Comparison of ENCODE assay signal across 9 mouse cellular contexts in the genomic region with DNA sequence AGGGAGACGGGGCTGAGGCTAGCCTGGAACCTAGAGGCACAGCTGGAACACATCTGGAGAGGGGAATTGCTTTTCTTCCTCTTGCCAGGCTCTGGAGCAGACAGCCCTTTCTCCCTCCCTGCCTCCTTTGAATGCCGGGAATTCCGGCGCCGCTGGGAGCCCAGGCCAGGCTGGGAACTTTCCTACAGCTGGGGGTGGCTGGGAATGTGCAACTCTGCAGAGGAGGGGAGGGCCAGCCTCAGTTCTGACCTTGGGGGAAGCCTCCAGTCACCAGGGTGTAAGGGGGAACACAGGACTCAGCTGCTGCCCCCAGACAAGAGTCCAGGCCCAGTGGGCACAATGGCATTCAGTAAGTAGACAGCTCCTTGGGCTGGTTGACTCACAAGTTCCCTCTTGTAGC. TPM values are rescaled to one million over a fixed set of nuclear protein-coding genes. Genes with fewer than 3 reads are reported as not detected.
A peak's percentile ranks its signal among the peaks of the same experiment; 100 is the strongest.
DNase-seq lines count a peak whose midpoint lies in the region; ATAC-seq and TF ChIP-seq lines count a peak whose summit lies in the region.
"Had no signal": no experiment of that assay in that cellular context is flagged by ENCODE, and none has a peak within 500 bp of the region (broad histone marks: within the 10 kb centered on the region; RNA-seq: fewer than 3 reads in every experiment).

No protein-coding gene starts in this region.

- peaks cover 21% of the 10 kb centered on the region for H3K36me3 ChIP-seq in lung, postnatal 0 days (ENCODE audit: insufficient read depth, low read length)

- ATAC-seq in lung, postnatal 0 days, result peak; percentile 75

- WGBS in lung, postnatal 0 days, result 1% methylated on average over 5 of the region's 5 CpGs

- peak overlapping the region; percentile 75 for H3K27ac ChIP-seq in gastrocnemius, adult 2 months
- peak overlapping the region; percentile 83 for H3K27ac ChIP-seq in lung, postnatal 0 days (ENCODE audit: low read length)

- no peak for TF ChIP-seq CTCF in gastrocnemius, adult 2 months (IDR thresholded peaks at IDR 0.05)
- no peak; the same call in 1 of the 2 replicates for TF ChIP-seq CTCF in lung, postnatal 0 days (IDR thresholded peaks at IDR 0.05)

- DNase-seq in gastrocnemius, adult 2 months, result peak; percentile 59
- DNase-seq in gastrocnemius, adult 8-10 months (ENCODE audit: low spot score in 2 of 2), result no peak
- DNase-seq in heart, adult 18-20 months, result peak; percentile 66 to 83
- peak; percentile 68 for DNase-seq in kidney, adult 11 months
- DNase-seq in lung, postnatal 0 days (ENCODE audit: low spot score), result peak; percentile 77
- no peak for DNase-seq in left cerebral cortex, adult 11 months (ENCODE audit: low spot score)
- DNase-seq in frontal cortex, postnatal 36 days (ENCODE audit: low spot score in 2 of 2), result no peak
- DNase-seq in urinary bladder, adult 18-20 months (ENCODE audit: low spot score in 2 of 2), result no peak

- H3K9ac ChIP-seq in lung, postnatal 0 days (replicated peaks; ENCODE audit: low read depth), result no peak overlapping the region

- peaks cover 13% of the 10 kb centered on the region for H3K4me1 ChIP-seq in lung, postnatal 0 days (ENCODE audit: insufficient read depth, low read depth, low read length)

- no peaks in the 10 kb centered on the region for H3K27me3 ChIP-seq in lung, postnatal 0 days (replicated peaks; ENCODE audit: insufficient read depth, low read length)
- H3K27me3 ChIP-seq: CH12.LX had no signal

- H3K9me3 ChIP-seq in lung, postnatal 0 days (ENCODE audit: low read length), result no peaks in the 10 kb centered on the region

- 0 out of 2 replicates have a peak overlapping the region, but pooled peaks have one; percentile 4 for H3K4me3 ChIP-seq in gastrocnemius, adult 2 months
- H3K4me3 ChIP-seq in lung, postnatal 0 days (ENCODE audit: low read depth, low read length), result no peak overlapping the region

- no peak overlapping the region for H3K4me2 ChIP-seq in lung, postnatal 0 days (replicated peaks; ENCODE audit: low read depth, low read length)

- intact Hi-C loops in gastrocnemius, adult 2 months (cut with DNase I), result no loop called here

- TF ChIP-seq EP300 in lung, postnatal 0 days (IDR thresholded peaks at IDR 0.05), result no peak

RNA-seq across cellular contexts. Expression of a gene that starts 6.5 kb away (rescaled TPM):
- total RNA-seq in gastrocnemius, adult 2 months (2021), result 100 to 1,000 TPM; 373 to 449 TPM
- total RNA-seq in gastrocnemius, adult 8-10 months (2022), result 100 to 1,000 TPM; 442 to 558 (median 490) TPM
- 100 to 1,000 TPM; 517 to 602 TPM for total RNA-seq in heart, adult 18-20 months (2021)
- 623 and 695 TPM in 2 replicates for polyA plus RNA-seq in lung, postnatal 0 days (2015; fragmentation: Nextera tagmentation; extraction: Ambion mirVana)

RNA-seq across cellular contexts. Expression of a gene that starts 15.4 kb away (rescaled TPM):
- total RNA-seq in gastrocnemius, adult 2 months (2021), result 1 to 10 TPM; 4.0 to 7.5 TPM
- 1 to 10 TPM; 2.0 to 3.3 (median 2.6) TPM for total RNA-seq in gastrocnemius, adult 8-10 months (2022)
- total RNA-seq in heart, adult 18-20 months (2021), result 10 to 100 TPM; 11.3 to 13.4 TPM
- polyA plus RNA-seq in lung, postnatal 0 days (2015; fragmentation: Nextera tagmentation; extraction: Ambion mirVana), result 22.4 and 26.7 TPM in 2 replicates

RNA-seq across cellular contexts. Expression of a gene that starts 18.4 kb away (rescaled TPM):
- 10 to 100 TPM; 57.9 to 68.6 TPM for total RNA-seq in gastrocnemius, adult 2 months (2021)
- total RNA-seq in gastrocnemius, adult 8-10 months (2022), result 10 to 100 TPM; 61.6 to 76.5 (median 73.0) TPM
- total RNA-seq in heart, adult 18-20 months (2021), result 10 to 100 TPM; 53.4 to 60.9 TPM
- 39.7 and 41.0 TPM in 2 replicates for polyA plus RNA-seq in lung, postnatal 0 days (2015; fragmentation: Nextera tagmentation; extraction: Ambion mirVana)

RNA-seq across cellular contexts. Expression of a gene that starts 23.1 kb away (rescaled TPM):
- total RNA-seq in gastrocnemius, adult 2 months (2021), result 10 to 100 TPM; 10.0 to 36.7 TPM
- total RNA-seq in gastrocnemius, adult 8-10 months (2022), result 10 to 100 TPM in 2 of 4 experiments, 1 to 10 TPM in 2; 6.5 to 25.6 (median 9.0) TPM
- 10 to 100 TPM; 18.4 to 27.3 TPM for total RNA-seq in heart, adult 18-20 months (2021)
- 48.3 and 55.7 TPM in 2 replicates for polyA plus RNA-seq in lung, postnatal 0 days (2015; fragmentation: Nextera tagmentation; extraction: Ambion mirVana)

RNA-seq across cellular contexts. Expression of a gene that starts 35.5 kb away (rescaled TPM):
- total RNA-seq in gastrocnemius, adult 2 months (2021), result 10 to 100 TPM; 22.1 to 28.3 TPM
- 10 to 100 TPM; 19.3 to 24.6 (median 20.5) TPM for total RNA-seq in gastrocnemius, adult 8-10 months (2022)
- 10 to 100 TPM; 21.8 TPM for total RNA-seq in heart, adult 18-20 months (2021)
- polyA plus RNA-seq in lung, postnatal 0 days (2015; fragmentation: Nextera tagmentation; extraction: Ambion mirVana), result 29.9 and 30.2 TPM in 2 replicates

Comparison
In these comparisons a context has a peak if more than half of its experiments do, and no peak if none do; other contexts are left out.
1. DNase-seq: peak in gastrocnemius, adult 2 months (single experiment), heart, adult 18-20 months (2 of 2), kidney, adult 11 months (single experiment) and lung, postnatal 0 days (single experiment); none in gastrocnemius, adult 8-10 months (0 of 2), left cerebral cortex, adult 11 months (single experiment), frontal cortex, postnatal 36 days (0 of 2) and urinary bladder, adult 18-20 months (0 of 2).